Mouse (Mus musculus) hindbrain, embryonic 10.5 days (tissue): ENCODE measurements at regions not wholly inside any gene's neighbourhood (a gene's known extent, or its start where the extent isn't known, plus 50 kb on each side); places are given as distances from the start of the nearest gene placed in this dataset.
A peak's percentile ranks its signal among the peaks of the same experiment; 100 is the strongest.

Source experiments
- DNase-seq: peaks from one replicate; pipeline ENCODE4 v3.0.0-alpha.2; 2017; ENCODE audit warnings: low spot score
- H3K27ac ChIP-seq: fragments of 300-500 bp; sonication (generic); 2 replicates; pipeline ENCODE4 v1.5.1; 2016; ENCODE audit warnings: mild to moderate bottlenecking, moderate library complexity
- H3K27me3 ChIP-seq: fragments of 300-500 bp; sonication (generic); 2 replicates; pipeline ENCODE4 v1.6.1; 2016; ENCODE audit warnings: mild to moderate bottlenecking; ENCODE audit not compliant: poor library complexity, insufficient read depth, severe bottlenecking
- H3K36me3 ChIP-seq: fragments of 300-500 bp; sonication (generic); 2 replicates; pipeline ENCODE4 v1.6.1; 2016; ENCODE audit warnings: mild to moderate bottlenecking, moderate library complexity
- H3K4me1 ChIP-seq: fragments of 300-500 bp; sonication (generic); replicated peaks from 2 replicates; pipeline ENCODE4 v1.6.1; 2016; ENCODE audit warnings: mild to moderate bottlenecking
- H3K4me3 ChIP-seq: fragments of 300-500 bp; sonication (generic); 2 replicates; pipeline ENCODE4 v1.5.1; 2016; ENCODE audit warnings: mild to moderate bottlenecking, moderate library complexity
- H3K9me3 ChIP-seq: fragments of 300-500 bp; sonication (generic); 2 replicates; pipeline ENCODE4 v1.6.1; 2016; ENCODE audit warnings: mild to moderate bottlenecking, moderate library complexity
- WGBS: fragments of 180-500 bp; shearing (Covaris S2); methylation state at CpG from one replicate; pipeline ENCODE4 v1.1.7; 2016; 5-methylcytosine and 5-hydroxymethylcytosine counted together

- Histone ChIP-seq H3K9me3 (no peaks in the 10 kb centered on the region), H3K4me1 (peaks cover 4% of the 10 kb centered on the region; the same call in 1 of the 2 replicates), H3K27ac (no peak overlapping the region), H3K27me3 (peaks cover 3% of the 10 kb centered on the region; the same call in 1 of the 2 replicates), H3K36me3 (no peaks in the 10 kb centered on the region), H3K4me3 (no peak overlapping the region)
- no peak for DNase-seq
- WGBS, result 86% methylated on average over 2 of the region's 2 CpGs
These were observed 285.5 kb downstream of the Pten start for GRCm38 (mm10) chr19:33042760-33043159.

- no peak for DNase-seq
- peaks cover 14% of the 10 kb centered on the region; the same call in 1 of the 2 replicates for H3K4me1 ChIP-seq
- WGBS, result 79% methylated on average over 3 of the region's 3 CpGs
- no peaks in the 10 kb centered on the region for H3K36me3 ChIP-seq
- H3K27ac ChIP-seq, result no peak overlapping the region
- H3K9me3 ChIP-seq, result no peaks in the 10 kb centered on the region
- no peak overlapping the region for H3K4me3 ChIP-seq
- H3K27me3 ChIP-seq, result no peaks in the 10 kb centered on the region
These were observed 286.4 kb downstream of the Pten start for GRCm38 (mm10) chr19:33043696-33044095.

- H3K27me3 ChIP-seq, result no peaks in the 10 kb centered on the region
- peak overlapping the region; percentile 51 for H3K27ac ChIP-seq
- H3K9me3 ChIP-seq, result no peaks in the 10 kb centered on the region
- H3K4me3 ChIP-seq, result no peak overlapping the region
- H3K36me3 ChIP-seq, result no peaks in the 10 kb centered on the region
- peak; percentile 25 for DNase-seq
- WGBS, result 38% methylated on average over 9 of the region's 9 CpGs
- peaks cover 22% of the 10 kb centered on the region; the same call in 1 of the 2 replicates for H3K4me1 ChIP-seq
These were observed 291.6 kb downstream of the Pten start for GRCm38 (mm10) chr19:33048754-33049442.

- H3K27ac ChIP-seq, result no peak overlapping the region
- 76% methylated on average over 4 of the region's 4 CpGs for WGBS
- H3K9me3 ChIP-seq, result no peaks in the 10 kb centered on the region
- DNase-seq, result no peak
- H3K36me3 ChIP-seq, result no peaks in the 10 kb centered on the region
- no peak overlapping the region for H3K4me3 ChIP-seq
- no peaks in the 10 kb centered on the region for H3K27me3 ChIP-seq
- H3K4me1 ChIP-seq, result peaks cover 16% of the 10 kb centered on the region; the same call in 1 of the 2 replicates
These were observed 296.0 kb downstream of the Pten start for GRCm38 (mm10) chr19:33053199-33053867.

- Histone ChIP-seq H3K4me3 (no peak overlapping the region), H3K36me3 (no peaks in the 10 kb centered on the region)
- WGBS, result 76% methylated on average over 10 of the region's 10 CpGs
These were observed 299.1 kb downstream of the Pten start for GRCm38 (mm10) chr19:33056372-33056791.

GRCm38 (mm10) chr19:33061006-33061405, 303.7 kb downstream of the Pten start:
- DNase-seq, result no peak
- H3K9me3 ChIP-seq, result no peaks in the 10 kb centered on the region
- no peak overlapping the region for H3K4me3 ChIP-seq
- H3K36me3 ChIP-seq, result no peaks in the 10 kb centered on the region
- H3K4me1 ChIP-seq, result peaks cover 7% of the 10 kb centered on the region; the same call in 1 of the 2 replicates
- no peak overlapping the region for H3K27ac ChIP-seq
- H3K27me3 ChIP-seq, result no peaks in the 10 kb centered on the region

More at GRCm38 (mm10) chr19:33056372-33056791, 299.1 kb downstream of the Pten start:
- Histone ChIP-seq H3K27me3 (no peaks in the 10 kb centered on the region), H3K9me3 (no peaks in the 10 kb centered on the region), H3K27ac (no peak overlapping the region), H3K4me1 (no peaks in the 10 kb centered on the region)
- no peak for DNase-seq

- H3K36me3 ChIP-seq, result no peaks in the 10 kb centered on the region
- H3K4me1 ChIP-seq, result peaks cover 7% of the 10 kb centered on the region; the same call in 1 of the 2 replicates
- no peak overlapping the region for H3K4me3 ChIP-seq
- WGBS, result 80% methylated on average over 8 of the region's 8 CpGs
- H3K9me3 ChIP-seq, result no peaks in the 10 kb centered on the region
- H3K27ac ChIP-seq, result no peak overlapping the region
- DNase-seq, result no peak
- H3K27me3 ChIP-seq, result no peaks in the 10 kb centered on the region
These were observed 305.1 kb downstream of the Pten start for GRCm38 (mm10) chr19:33062165-33063058.

GRCm38 (mm10) chr19:33065274-33066200, 308.2 kb downstream of the Pten start:
- Histone ChIP-seq H3K36me3 (no peaks in the 10 kb centered on the region), H3K4me1 (peaks cover 10% of the 10 kb centered on the region; the same call in 1 of the 2 replicates), H3K27me3 (no peaks in the 10 kb centered on the region), H3K27ac (no peak overlapping the region), H3K4me3 (no peak overlapping the region), H3K9me3 (no peaks in the 10 kb centered on the region)
- no peak for DNase-seq
- WGBS, result 73% methylated on average over 19 of the region's 19 CpGs

GRCm38 (mm10) chr19:33068351-33068955, 311.2 kb downstream of the Pten start:
- no peaks in the 10 kb centered on the region for H3K36me3 ChIP-seq
- no peak for DNase-seq
- 74% methylated on average over 11 of the region's 11 CpGs for WGBS

GRCm38 (mm10) chr19:33069761-33070160, 312.5 kb downstream of the Pten start:
- Histone ChIP-seq H3K4me1 (peaks cover 3% of the 10 kb centered on the region; the same call in 1 of the 2 replicates), H3K27me3 (no peaks in the 10 kb centered on the region), H3K4me3 (no peak overlapping the region), H3K9me3 (no peaks in the 10 kb centered on the region), H3K27ac (no peak overlapping the region), H3K36me3 (no peaks in the 10 kb centered on the region)
- 70% methylated on average over 6 of the region's 6 CpGs for WGBS
- DNase-seq, result no peak

More at GRCm38 (mm10) chr19:33068351-33068955, 311.2 kb downstream of the Pten start:
- no peaks in the 10 kb centered on the region for H3K27me3 ChIP-seq
- H3K4me1 ChIP-seq, result peaks cover 10% of the 10 kb centered on the region; the same call in 1 of the 2 replicates
- H3K27ac ChIP-seq, result no peak overlapping the region
- no peak overlapping the region for H3K4me3 ChIP-seq
- no peaks in the 10 kb centered on the region for H3K9me3 ChIP-seq

GRCm38 (mm10) chr19:33072299-33072698, 315.0 kb downstream of the Pten start:
- Histone ChIP-seq H3K4me1 (0 out of 2 replicates have a peak, but pooled peaks cover 3% of the 10 kb centered on the region), H3K4me3 (no peak overlapping the region), H3K27me3 (no peaks in the 10 kb centered on the region), H3K9me3 (no peaks in the 10 kb centered on the region), H3K27ac (no peak overlapping the region), H3K36me3 (no peaks in the 10 kb centered on the region)
- no peak for DNase-seq
- WGBS, result 80% methylated on average over 2 of the region's 2 CpGs
